Mouse (Mus musculus) ovary, adult 2 months (tissue): ENCODE measurements around the gene 2010300C02Rik. TPM values are rescaled to one million over a fixed set of nuclear protein-coding genes. Genes with fewer than 3 reads are reported as not detected.

Experiments used
- polyA plus RNA-seq: library from polyadenylated mRNA; depleted of rRNA; stranded (reverse); fragments of >200 nt; gene quantifications from 2 replicates; pipeline ENCODE4 v1.2.3, GENCODE M21; 2012; rRNA removed

The 2010300C02Rik gene
- 13.2 and 14.4 TPM in 2 replicates for polyA plus RNA-seq

DNA sequence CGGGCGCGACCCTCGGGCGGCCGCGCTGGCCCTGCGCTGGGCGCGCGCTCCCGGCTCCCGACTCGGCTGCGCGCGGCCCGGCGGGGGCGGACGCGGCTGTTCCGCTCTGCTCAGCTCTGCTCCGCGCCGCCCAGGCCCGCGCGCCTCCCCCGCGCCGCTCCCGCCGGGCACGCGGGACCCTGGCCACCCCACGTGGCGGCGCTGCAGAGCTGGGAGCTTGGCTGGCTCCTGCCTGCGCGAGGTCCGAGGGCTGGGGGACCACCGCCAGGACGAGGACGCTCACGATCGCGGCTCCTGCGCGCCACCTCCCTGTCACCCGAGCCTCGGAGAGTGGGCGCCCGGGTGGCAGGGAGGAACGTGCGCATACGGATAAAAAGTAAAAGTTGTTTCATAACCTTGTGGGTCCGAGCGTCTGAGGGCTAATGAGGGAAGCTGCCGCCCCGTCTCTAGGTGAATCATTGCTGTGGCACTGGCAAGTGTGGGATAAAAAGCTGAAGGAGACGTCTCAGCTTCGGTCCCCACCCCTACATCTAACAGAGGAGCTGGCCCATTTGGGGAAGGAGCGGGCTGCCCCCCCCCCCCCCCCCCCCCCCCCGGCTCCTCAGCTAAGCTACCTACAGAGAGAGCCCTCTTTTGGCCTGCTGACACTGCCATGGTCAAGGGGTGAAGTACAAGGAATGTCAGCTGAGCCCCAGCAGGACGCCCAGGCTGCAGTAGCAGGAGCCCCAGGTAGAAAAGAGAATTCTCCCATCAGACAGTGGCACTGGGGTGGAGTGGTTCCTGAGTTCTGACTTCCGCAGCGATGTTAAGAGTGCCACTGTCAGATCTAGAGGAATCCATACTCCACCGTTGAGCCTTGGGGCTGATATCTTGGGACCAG lies at the start of gene 2010300C02Rik:
Gene 2010300C02Rik (minus strand): TSS at position 325 of the 880 bp plus-strand sequence.

Other genes with a start within 250 kb of the 2010300C02Rik start
- 2.9 TPM in 2 replicates for gene Mgat4a, start 179.1 kb downstream of the 2010300C02Rik start, polyA plus RNA-seq
- gene Tsga10, start 146.3 kb upstream of the 2010300C02Rik start, polyA plus RNA-seq, result 0.54 and 0.61 TPM in 2 replicates
- 2.4 and 2.5 TPM in 2 replicates for gene Lipt1, start 151.7 kb upstream of the 2010300C02Rik start, polyA plus RNA-seq
- 3.6 and 3.8 TPM in 2 replicates for gene Mitd1, start 170.3 kb upstream of the 2010300C02Rik start, polyA plus RNA-seq
- gene Mrpl30, start 170.4 kb upstream of the 2010300C02Rik start, polyA plus RNA-seq, result 28.5 and 29.7 TPM in 2 replicates
- 0.05 TPM in 1 of 2 replicates, not detected in the other for gene Lyg2, start 196.4 kb upstream of the 2010300C02Rik start, polyA plus RNA-seq
- gene Lyg1, start 237.7 kb upstream of the 2010300C02Rik start, polyA plus RNA-seq, result 0.25 TPM in 1 of 2 replicates, not detected in the other